Mouse (Mus musculus): ENCODE measurements around the gene Erbin. TPM values are rescaled to one million over a fixed set of nuclear protein-coding genes. Genes with fewer than 3 reads are reported as not detected.
A peak's percentile ranks its signal among the peaks of the same experiment; 100 is the strongest.

Gene Erbin
- 47.7 and 57.2 TPM in 2 replicates for total RNA-seq (2014; rRNA removed)
- polyA plus RNA-seq (2012; rRNA removed), result 4.8 TPM in 2 replicates

- WGBS, result under 1% methylated on average over 91 of the region's 93 CpGs
- TF ChIP-seq CTCF (IDR thresholded peaks at IDR 0.05; ENCODE audit: low read depth, low read length) (no peak), POLR2A (IDR thresholded peaks at IDR 0.05; ENCODE audit: extremely low read depth, insufficient read depth, low read length) (0 out of 2 replicates have a peak, but pooled peaks have one; percentile 47)
- H3K4me1 ChIP-seq (ENCODE audit: control insufficient read depth, insufficient read depth, low read length), result peaks cover 11% of the 10 kb centered on the region; the same call in 1 of the 2 replicates
- DNase-seq (ENCODE audit: extremely low read depth, low read depth, low spot score), result peak; percentile 63
- H3K27ac ChIP-seq (replicated peaks; ENCODE audit: insufficient read depth, low read depth, low read length), result peak within 1 kb of the TSS; percentile 88
- H3K27me3 ChIP-seq (ENCODE audit: control insufficient read depth, insufficient read depth, low read length), result no peaks in the 10 kb centered on the region
- peaks cover 6% of the 10 kb centered on the region; the same call in 1 of the 2 replicates for H3K79me2 ChIP-seq (ENCODE audit: control insufficient read depth, insufficient read depth, low read length)
- H3K36me3 ChIP-seq (ENCODE audit: control insufficient read depth, insufficient read depth, low read length), result no peaks in the 10 kb centered on the region
- H3K4me3 ChIP-seq (ENCODE audit: insufficient read depth, low read depth, low read length), result peak within 1 kb of the TSS; percentile 71
- H3K9ac ChIP-seq (ENCODE audit: low read depth, low read length), result peak within 1 kb of the TSS; percentile 98
Observed at GRCm38 (mm10) chr13:103920261-103920932, at the start of gene Erbin. TSS of gene Erbin (minus strand) at chr13:103920514.

DNA sequence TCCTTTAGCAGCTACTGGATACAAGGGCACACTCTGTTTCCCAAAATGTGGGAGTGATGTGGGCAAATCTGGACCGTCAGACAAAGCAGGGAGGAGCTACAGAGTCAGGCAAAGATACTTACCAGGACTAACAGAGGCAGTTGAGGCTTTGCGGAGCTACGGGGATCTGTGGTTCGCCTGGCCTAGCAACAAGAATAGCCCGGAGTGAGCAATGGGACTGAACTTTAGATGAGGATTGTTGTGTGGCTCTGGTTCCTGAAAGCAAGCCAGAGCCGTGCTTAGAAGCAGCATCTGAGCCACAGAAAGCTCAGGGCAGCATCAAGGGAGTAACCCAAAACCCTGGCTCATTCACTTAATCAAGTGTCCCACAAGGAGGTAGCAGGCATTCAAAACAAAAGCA is 49.6 kb upstream of the Erbin start:
- no peak overlapping the region for H3K27ac ChIP-seq (replicated peaks; ENCODE audit: insufficient read depth, low read depth, low read length)
- H3K36me3 ChIP-seq (ENCODE audit: control insufficient read depth, insufficient read depth, low read length), result no peaks in the 10 kb centered on the region
- H3K79me2 ChIP-seq (ENCODE audit: control insufficient read depth, insufficient read depth, low read length), result no peaks in the 10 kb centered on the region
- H3K27me3 ChIP-seq (ENCODE audit: control insufficient read depth, insufficient read depth, low read length), result no peaks in the 10 kb centered on the region
- H3K4me3 ChIP-seq (ENCODE audit: insufficient read depth, low read depth, low read length), result no peak overlapping the region
- no peak for DNase-seq (ENCODE audit: extremely low read depth, low read depth, low spot score)
- no peak overlapping the region for H3K9ac ChIP-seq (ENCODE audit: low read depth, low read length)
- 90% methylated on average over 6 of the region's 6 CpGs for WGBS
- TF ChIP-seq CTCF (IDR thresholded peaks at IDR 0.05; ENCODE audit: low read depth, low read length), result no peak
- no peak for TF ChIP-seq POLR2A (IDR thresholded peaks at IDR 0.05; ENCODE audit: extremely low read depth, insufficient read depth, low read length)
- H3K4me1 ChIP-seq (ENCODE audit: control insufficient read depth, insufficient read depth, low read length), result no peaks in the 10 kb centered on the region; the same call in 1 of the 2 replicates

GRCm38 (mm10) chr13:103967987-103968386 is 47.7 kb upstream of the Erbin start:
- Histone ChIP-seq H3K4me3 (ENCODE audit: insufficient read depth, low read depth, low read length) (no peak overlapping the region), H3K4me1 (ENCODE audit: control insufficient read depth, insufficient read depth, low read length) (no peaks in the 10 kb centered on the region), H3K27me3 (ENCODE audit: control insufficient read depth, insufficient read depth, low read length) (no peaks in the 10 kb centered on the region), H3K9ac (ENCODE audit: low read depth, low read length) (no peak overlapping the region), H3K27ac (replicated peaks; ENCODE audit: insufficient read depth, low read depth, low read length) (no peak overlapping the region), H3K36me3 (ENCODE audit: control insufficient read depth, insufficient read depth, low read length) (no peaks in the 10 kb centered on the region), H3K79me2 (ENCODE audit: control insufficient read depth, insufficient read depth, low read length) (no peaks in the 10 kb centered on the region)
- DNase-seq (ENCODE audit: extremely low read depth, low read depth, low spot score), result no peak
- TF ChIP-seq CTCF (IDR thresholded peaks at IDR 0.05; ENCODE audit: low read depth, low read length), result no peak
- TF ChIP-seq POLR2A (IDR thresholded peaks at IDR 0.05; ENCODE audit: extremely low read depth, insufficient read depth, low read length), result no peak
- over 99% methylated on average over 9 of the region's 9 CpGs for WGBS

- no peak overlapping the region for H3K27ac ChIP-seq (replicated peaks; ENCODE audit: insufficient read depth, low read depth, low read length)
- WGBS, result 85% methylated on average over 8 of the region's 8 CpGs
- TF ChIP-seq POLR2A (IDR thresholded peaks at IDR 0.05; ENCODE audit: extremely low read depth, insufficient read depth, low read length) (no peak), CTCF (IDR thresholded peaks at IDR 0.05; ENCODE audit: low read depth, low read length) (no peak)
Observed at GRCm38 (mm10) chr13:103966696-103967215, 46.4 kb upstream of the Erbin start.

GRCm38 (mm10) chr13:103965187-103965586 is 44.9 kb upstream of the Erbin start:
- H3K27ac ChIP-seq (replicated peaks; ENCODE audit: insufficient read depth, low read depth, low read length), result no peak overlapping the region
- WGBS, result 92% methylated on average over 2 of the region's 2 CpGs
- H3K4me3 ChIP-seq (ENCODE audit: insufficient read depth, low read depth, low read length), result no peak overlapping the region
- H3K9ac ChIP-seq (ENCODE audit: low read depth, low read length), result no peak overlapping the region
- H3K4me1 ChIP-seq (ENCODE audit: control insufficient read depth, insufficient read depth, low read length), result no peaks in the 10 kb centered on the region
- H3K79me2 ChIP-seq (ENCODE audit: control insufficient read depth, insufficient read depth, low read length), result no peaks in the 10 kb centered on the region
- DNase-seq (ENCODE audit: extremely low read depth, low read depth, low spot score), result no peak
- TF ChIP-seq CTCF (IDR thresholded peaks at IDR 0.05; ENCODE audit: low read depth, low read length) (no peak), POLR2A (IDR thresholded peaks at IDR 0.05; ENCODE audit: extremely low read depth, insufficient read depth, low read length) (no peak)
- no peaks in the 10 kb centered on the region for H3K27me3 ChIP-seq (ENCODE audit: control insufficient read depth, insufficient read depth, low read length)
- no peaks in the 10 kb centered on the region for H3K36me3 ChIP-seq (ENCODE audit: control insufficient read depth, insufficient read depth, low read length)

More at GRCm38 (mm10) chr13:103966696-103967215, 46.4 kb upstream of the Erbin start:
- Histone ChIP-seq H3K36me3 (ENCODE audit: control insufficient read depth, insufficient read depth, low read length) (no peaks in the 10 kb centered on the region), H3K79me2 (ENCODE audit: control insufficient read depth, insufficient read depth, low read length) (no peaks in the 10 kb centered on the region), H3K27me3 (ENCODE audit: control insufficient read depth, insufficient read depth, low read length) (no peaks in the 10 kb centered on the region), H3K4me3 (ENCODE audit: insufficient read depth, low read depth, low read length) (no peak overlapping the region), H3K9ac (ENCODE audit: low read depth, low read length) (no peak overlapping the region), H3K4me1 (ENCODE audit: control insufficient read depth, insufficient read depth, low read length) (no peaks in the 10 kb centered on the region)
- no peak for DNase-seq (ENCODE audit: extremely low read depth, low read depth, low spot score)

GRCm38 (mm10) chr13:103963094-103963493 is 42.8 kb upstream of the Erbin start:
- no peaks in the 10 kb centered on the region for H3K36me3 ChIP-seq (ENCODE audit: control insufficient read depth, insufficient read depth, low read length)
- no peak overlapping the region for H3K27ac ChIP-seq (replicated peaks; ENCODE audit: insufficient read depth, low read depth, low read length)
- no peaks in the 10 kb centered on the region for H3K4me1 ChIP-seq (ENCODE audit: control insufficient read depth, insufficient read depth, low read length)
- TF ChIP-seq CTCF (IDR thresholded peaks at IDR 0.05; ENCODE audit: low read depth, low read length), result no peak
- no peak for TF ChIP-seq POLR2A (IDR thresholded peaks at IDR 0.05; ENCODE audit: extremely low read depth, insufficient read depth, low read length)
- H3K79me2 ChIP-seq (ENCODE audit: control insufficient read depth, insufficient read depth, low read length), result no peaks in the 10 kb centered on the region
- H3K27me3 ChIP-seq (ENCODE audit: control insufficient read depth, insufficient read depth, low read length), result no peaks in the 10 kb centered on the region
- no peak overlapping the region for H3K9ac ChIP-seq (ENCODE audit: low read depth, low read length)
- DNase-seq (ENCODE audit: extremely low read depth, low read depth, low spot score), result no peak
- 57% methylated on average over 2 of the region's 2 CpGs for WGBS
- no peak overlapping the region for H3K4me3 ChIP-seq (ENCODE audit: insufficient read depth, low read depth, low read length)

Measured in liver, adult 2 months (tissue).